Mouse (Mus musculus) thymus, postnatal 10 days (tissue): ENCODE data around the gene Cacnb3.

Source experiments
- DNase-seq, 2 experiments: peaks; one replicate each; pipeline ENCODE4 v3.0.0; 2021; ENCODE audit warnings: low spot score in 2 of 2

Cacnb3 gene

GRCm38 (mm10) chr15:98635291-98635841, 4.7 kb downstream of the Cacnb3 start:
- no peak for DNase-seq

- no peak for DNase-seq
Observed at GRCm38 (mm10) chr15:98636517-98636916, 5.9 kb downstream of the Cacnb3 start.

- no peak for DNase-seq
Observed at GRCm38 (mm10) chr15:98637155-98637554, 6.5 kb downstream of the Cacnb3 start.

GRCm38 (mm10) chr15:98640157-98640556, 9.5 kb downstream of the Cacnb3 start:
- DNase-seq: no peak

- no peak for DNase-seq
Observed at GRCm38 (mm10) chr15:98644406-98644805, 13.8 kb downstream of the Cacnb3 start.

- no peak for DNase-seq
Observed at GRCm38 (mm10) chr15:98645057-98646026, 14.7 kb downstream of the Cacnb3 start.

- DNase-seq: no peak
Observed at GRCm38 (mm10) chr15:98646737-98647136, 16.1 kb downstream of the Cacnb3 start.

- no peak for DNase-seq
Observed at GRCm38 (mm10) chr15:98647308-98647707, 16.7 kb downstream of the Cacnb3 start.

GRCm38 (mm10) chr15:98648071-98648470, 17.4 kb downstream of the Cacnb3 start:
- no peak for DNase-seq

- DNase-seq: no peak
Observed at GRCm38 (mm10) chr15:98651431-98651830, 20.8 kb downstream of the Cacnb3 start.

- DNase-seq: no peak
Observed at GRCm38 (mm10) chr15:98652174-98652573, 21.5 kb downstream of the Cacnb3 start.

GRCm38 (mm10) chr15:98656982-98657751, 26.5 kb downstream of the Cacnb3 start:
- no peak for DNase-seq

GRCm38 (mm10) chr15:98662198-98662566, 31.5 kb downstream of the Cacnb3 start:
- no peak for DNase-seq

GRCm38 (mm10) chr15:98662567-98663545, 32.2 kb downstream of the Cacnb3 start, which contains the start of gene Ddx23:
Gene Ddx23 (minus strand): TSS chr15:98662894.
- peak; percentile 91 to 92 for DNase-seq

GRCm38 (mm10) chr15:98664042-98664907, 33.6 kb downstream of the Cacnb3 start:
- DNase-seq: no peak

- DNase-seq: no peak
Observed at GRCm38 (mm10) chr15:98672592-98672991, 42.0 kb downstream of the Cacnb3 start.

GRCm38 (mm10) chr15:98673732-98674131, 43.1 kb downstream of the Cacnb3 start:
- DNase-seq: no peak

GRCm38 (mm10) chr15:98674284-98674993, 43.8 kb downstream of the Cacnb3 start:
- DNase-seq: no peak

- no peak for DNase-seq
Observed at GRCm38 (mm10) chr15:98674994-98675545, 44.4 kb downstream of the Cacnb3 start.
